Mouse (Mus musculus) lung, adult 10 weeks (tissue): ENCODE results near the gene Gjc1. TPM values are rescaled to one million over a fixed set of nuclear protein-coding genes. Genes with fewer than 3 reads are reported as not detected.

Source experiments
- polyA plus RNA-seq: library from polyadenylated mRNA; stranded (reverse); fragments of 350-450 nt; fragmentation: Illumina TruSeq; extraction: RNeasy Lipid Tissue Mini Kit (QIAGEN cat#74804); gene quantifications from one replicate; pipeline ENCODE4 v1.2.3, GENCODE M21; 2014; ENCODE audit warnings: low read depth, low replicate concordance; ENCODE audit not compliant: insufficient read depth

Gjc1 gene
- 14.6 TPM for polyA plus RNA-seq

DNA sequence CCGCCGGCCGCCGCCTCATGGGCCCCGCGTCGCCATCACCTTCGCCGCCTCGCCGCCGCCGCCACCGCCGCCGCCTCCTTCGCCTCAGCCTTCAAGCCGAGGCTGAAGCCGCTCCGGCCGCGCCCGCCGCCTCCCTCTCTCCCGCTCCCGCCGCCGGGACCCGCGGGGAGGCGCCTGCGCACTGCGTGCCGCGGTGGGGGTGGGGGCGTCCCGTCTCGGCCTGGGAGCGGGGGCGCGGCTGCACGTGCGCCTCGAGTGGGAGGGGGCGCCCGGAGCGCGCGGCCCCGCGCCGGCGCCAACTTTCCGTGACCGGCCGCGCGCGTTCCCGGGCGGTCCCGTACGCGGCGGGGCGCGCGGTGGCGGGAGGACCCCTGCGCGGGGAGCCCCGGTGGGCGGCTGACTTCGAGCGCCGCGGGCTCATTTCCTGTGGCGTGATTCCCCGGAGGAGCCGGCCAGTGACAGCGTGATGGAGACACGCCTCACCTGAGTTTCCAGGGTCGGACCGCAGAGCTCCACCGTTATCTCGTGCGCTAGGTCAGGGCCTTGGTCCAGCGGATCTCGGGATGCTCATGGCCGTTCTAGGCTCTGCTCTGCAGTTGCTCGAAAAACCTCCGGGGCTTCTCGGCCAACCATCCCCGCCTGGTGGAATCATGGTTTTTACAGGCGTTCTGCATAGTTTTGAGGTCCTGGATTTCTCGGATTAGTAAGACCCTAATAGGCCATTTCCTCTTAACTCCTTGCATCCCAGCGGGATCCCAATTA lies at the start of gene Gjc1:
Gene Gjc1, minus strand, starts transcription at position 680 of the 762 bp plus-strand sequence.

DNA sequence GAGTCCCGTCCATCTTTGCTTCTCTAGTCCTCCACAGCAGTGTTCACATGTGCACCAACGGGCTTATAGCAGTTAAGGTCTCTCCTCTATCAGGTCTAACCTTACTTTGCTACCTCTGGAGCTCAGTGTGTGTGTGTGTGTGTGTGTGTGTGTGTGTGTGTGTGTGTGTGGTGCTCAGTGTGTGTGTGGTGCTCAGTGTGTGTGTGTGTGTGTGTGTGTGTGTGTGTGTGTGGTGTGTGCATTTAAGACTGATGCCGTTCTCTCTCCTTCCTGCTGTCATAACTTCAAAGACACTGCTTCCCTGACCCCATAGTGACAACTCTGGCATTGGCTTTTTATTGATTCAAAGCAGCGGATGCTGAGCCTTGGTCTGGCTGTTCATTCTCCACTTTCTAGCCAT lies 16.0 kb upstream of the Gjc1 start, which contains the start of gene Higd1b:
Gene Higd1b, plus strand, starts transcription at position 301 of the 400 bp plus-strand sequence.

DNA sequence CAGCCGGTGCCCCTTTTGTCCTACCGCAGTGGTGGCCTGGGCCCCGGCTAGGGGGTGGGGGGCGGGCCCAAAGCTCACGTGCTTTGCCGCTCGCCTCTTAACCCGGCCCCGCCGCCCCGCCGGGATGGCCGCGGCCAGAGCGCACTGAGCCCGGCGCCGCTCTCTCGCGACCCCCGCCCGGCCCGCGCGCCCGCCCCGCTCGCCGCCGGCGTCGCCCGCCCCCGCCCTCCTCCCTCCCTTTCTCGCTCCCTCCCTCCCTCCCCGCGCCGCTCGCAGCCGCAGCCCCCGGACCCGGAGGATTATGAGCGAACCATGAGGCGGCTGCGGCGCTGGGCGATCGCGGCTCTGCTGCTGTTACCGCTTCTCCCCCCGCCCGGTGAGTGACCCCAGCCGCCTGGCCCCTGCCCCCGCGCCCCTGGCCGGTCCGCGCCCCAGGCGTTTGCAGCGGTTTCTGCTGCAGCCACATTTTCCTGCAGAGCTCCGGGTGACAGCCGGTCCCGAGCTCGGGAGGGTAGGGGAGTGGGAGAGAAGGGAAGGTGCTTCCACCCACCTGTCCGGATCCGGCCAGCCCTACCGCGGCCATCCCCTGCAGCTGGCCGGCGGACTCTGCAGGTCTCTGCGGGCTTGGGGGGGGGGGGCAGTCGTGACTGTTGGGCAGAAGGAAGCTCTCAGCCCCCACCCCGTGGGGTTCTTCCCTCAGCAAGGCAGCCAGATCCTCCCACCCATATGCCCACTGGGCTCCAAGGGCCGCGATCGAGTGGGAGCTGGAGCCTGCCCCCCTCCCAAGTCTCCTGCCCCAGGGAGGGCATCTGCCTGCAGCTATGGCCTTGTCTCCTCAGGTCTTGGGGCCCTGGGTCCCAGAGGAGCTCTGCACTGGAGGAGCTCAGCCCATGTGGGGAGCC lies 57.9 kb downstream of the Gjc1 start, which contains the start of gene Adam11:
Gene Adam11, plus strand, starts transcription at position 131 of the 902 bp plus-strand sequence.

Other genes starting within 250 kb of the Gjc1 start
- gene Gm11627, start 240.2 kb downstream of the Gjc1 start, polyA plus RNA-seq, result 9.5 TPM
- 8.9 TPM for gene Fzd2, start 215.3 kb downstream of the Gjc1 start, polyA plus RNA-seq
- gene Meioc, start 156.0 kb downstream of the Gjc1 start, polyA plus RNA-seq, result not detected
- 14.4 TPM for gene Ccdc43, start 121.9 kb downstream of the Gjc1 start, polyA plus RNA-seq
- gene Adam11, start 58.3 kb downstream of the Gjc1 start, polyA plus RNA-seq, result 0.74 TPM
- gene Higd1b, start 16.1 kb upstream of the Gjc1 start, polyA plus RNA-seq, result 81.5 TPM
- gene Eftud2, start 61.3 kb upstream of the Gjc1 start, polyA plus RNA-seq, result 33.4 TPM
- 2.9 TPM for gene Ccdc103, start 61.5 kb upstream of the Gjc1 start, polyA plus RNA-seq
- gene Fam187a, start 65.5 kb upstream of the Gjc1 start, polyA plus RNA-seq, result not detected
- 0.09 TPM for gene Gfap, start 81.2 kb upstream of the Gjc1 start, polyA plus RNA-seq
- not detected for gene Kif18b, start 105.4 kb upstream of the Gjc1 start, polyA plus RNA-seq
- gene C1ql1, start 127.0 kb upstream of the Gjc1 start, polyA plus RNA-seq, result 0.15 TPM
- gene Nmt1, start 208.5 kb upstream of the Gjc1 start, polyA plus RNA-seq, result 28.8 TPM
- gene Dcakd, start 208.6 kb upstream of the Gjc1 start, polyA plus RNA-seq, result 19.7 TPM